Mouse (Mus musculus) limb, embryonic 14.5 days (tissue): ENCODE measurements around the gene Pald1. TPM values are rescaled to one million over a fixed set of nuclear protein-coding genes. Genes with fewer than 3 reads are reported as not detected.

Experiments
- ATAC-seq: fragments of 200-750 bp; cut with Nextera tagmentation; 2 replicates; pipeline ENCODE4 v1.8.0; 2017; ENCODE audit warnings: low read depth, moderate number of reproducible peaks, moderate TSS enrichment; ENCODE audit not compliant: low FRiP score
- DNase-seq: peaks from one replicate; pipeline ENCODE4 v3.0.0-alpha.2; 2015; ENCODE audit warnings: low spot score
- H3K27ac ChIP-seq: fragments of 300-500 bp; sonication (generic); replicated peaks from 2 replicates; pipeline ENCODE4 v1.5.1; 2014; ENCODE audit warnings: low read depth, mild to moderate bottlenecking, low read length, moderate library complexity, mixed read lengths
- H3K27me3 ChIP-seq: fragments of 300-500 bp; sonication (generic); 2 replicates; pipeline ENCODE4 v1.6.1; 2014; ENCODE audit warnings: low read length, mixed read lengths; ENCODE audit not compliant: control insufficient read depth, insufficient read depth
- H3K36me3 ChIP-seq: fragments of 300-500 bp; sonication (generic); 2 replicates; pipeline ENCODE4 v1.6.1; 2014; ENCODE audit warnings: mild to moderate bottlenecking, low read length, moderate library complexity, mixed read lengths; ENCODE audit not compliant: control insufficient read depth, insufficient read depth
- H3K4me1 ChIP-seq: fragments of 300-500 bp; sonication (generic); 2 replicates; pipeline ENCODE4 v1.6.1; 2014; ENCODE audit warnings: antibody characterized with exemption, low read length, mixed read lengths; ENCODE audit not compliant: control insufficient read depth, insufficient read depth
- H3K4me2 ChIP-seq: fragments of 300-500 bp; sonication (generic); replicated peaks from 2 replicates; pipeline ENCODE4 v1.6.1; 2014; ENCODE audit warnings: low read depth, mild to moderate bottlenecking, low read length, moderate library complexity; ENCODE audit not compliant: severe bottlenecking
- H3K4me3 ChIP-seq: fragments of 300-500 bp; sonication (generic); replicated peaks from 2 replicates; pipeline ENCODE4 v1.5.1; 2014; ENCODE audit warnings: low read length
- H3K9ac ChIP-seq: fragments of 300-500 bp; sonication (generic); 2 replicates; pipeline ENCODE4 v1.6.1; 2014; ENCODE audit warnings: mild to moderate bottlenecking, low read depth, low read length, moderate library complexity; ENCODE audit not compliant: severe bottlenecking
- H3K9me3 ChIP-seq: fragments of 300-500 bp; sonication (generic); 2 replicates; pipeline ENCODE4 v1.6.1; 2016; ENCODE audit warnings: low read length; ENCODE audit not compliant: control insufficient read depth
- POLR2A ChIP-seq: fragments of 200-500 bp; IDR thresholded peaks from 2 replicates; pipeline ENCODE4 v1.8.0; 2012; ENCODE audit warnings: inconsistent platforms, mild to moderate bottlenecking, moderate library complexity, borderline replicate concordance; ENCODE audit not compliant: insufficient read depth, insufficient read length; ENCODE audit errors: extremely low read depth
- WGBS: fragments of 180-500 bp; shearing (Covaris S2); extraction: QIAGEN DNeasy Blood & Tissue Kit; methylation state at CpG from one replicate; pipeline ENCODE4 v1.1.7; 2014; 5-methylcytosine and 5-hydroxymethylcytosine counted together
- polyA plus RNA-seq, 2 experiments: library from polyadenylated mRNA; depleted of rRNA in 1 of 2; stranded (reverse) in 1 of 2; unstranded in 1 of 2; fragments of >200 nt; fragmentation: Nextera tagmentation in 1 of 2; extraction: Ambion mirVana in 1 of 2; gene quantifications; 2 replicates each; pipeline versions ENCODE4 v1.2.1 to v1.2.3; 2012 to 2014

The Pald1 gene
- polyA plus RNA-seq, 2 experiments: 19.4 to 24.9 TPM

GRCm38 (mm10) chr10:61372585-61372923 is 10.8 kb downstream of the Pald1 start:
- WGBS: 76% methylated on average over 3 of the region's 4 CpGs
- DNase-seq: no peak
- H3K4me2 ChIP-seq: no peak overlapping the region

DNA sequence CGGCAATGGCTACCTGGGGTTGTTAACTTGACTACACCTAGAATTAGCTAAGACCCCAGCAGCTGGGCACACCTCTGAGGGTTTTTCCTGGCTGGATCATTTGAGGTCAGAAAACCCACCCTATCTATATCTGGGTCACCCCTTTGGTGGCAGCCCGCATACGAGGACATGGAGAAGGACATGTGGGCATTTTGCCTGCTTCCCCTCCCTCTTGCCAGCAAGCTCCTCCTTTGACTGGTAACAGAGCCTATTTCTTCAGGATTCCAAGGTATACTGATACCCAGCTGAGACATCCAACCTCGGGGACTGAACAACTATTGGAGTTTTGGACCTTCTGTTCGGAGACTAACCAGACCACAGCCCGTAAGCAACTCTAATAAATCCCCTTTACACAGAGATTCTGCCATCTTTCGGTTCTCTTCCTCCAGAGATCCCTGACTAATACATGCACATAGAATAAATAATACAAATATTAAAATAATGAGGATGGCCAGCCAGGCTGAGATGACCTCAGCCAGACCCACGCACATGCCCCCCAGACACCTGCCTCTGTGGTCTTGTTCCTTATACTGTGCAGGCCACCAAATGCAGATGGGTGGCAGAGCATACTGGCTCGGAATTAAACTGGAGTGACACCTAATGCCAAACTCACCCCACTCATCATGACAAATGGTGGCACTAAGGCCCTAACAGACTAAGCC is 11.3 kb downstream of the Pald1 start:
- Histone ChIP-seq H3K36me3 (no peaks in the 10 kb centered on the region), H3K9me3 (no peaks in the 10 kb centered on the region), H3K27me3 (no peaks in the 10 kb centered on the region), H3K4me2 (no peak overlapping the region), H3K9ac (no peak overlapping the region), H3K4me1 (peaks cover 16% of the 10 kb centered on the region), H3K4me3 (no peak overlapping the region), H3K27ac (no peak overlapping the region)
- WGBS: 79% methylated on average over 9 of the region's 9 CpGs
- no peak for TF ChIP-seq POLR2A
- ATAC-seq (no peak), DNase-seq (no peak)

More at GRCm38 (mm10) chr10:61372585-61372923, 10.8 kb downstream of the Pald1 start:
- Histone ChIP-seq H3K36me3 (no peaks in the 10 kb centered on the region), H3K4me1 (peaks cover 14% of the 10 kb centered on the region), H3K9ac (no peak overlapping the region), H3K9me3 (no peaks in the 10 kb centered on the region), H3K27ac (no peak overlapping the region), H3K27me3 (no peaks in the 10 kb centered on the region), H3K4me3 (no peak overlapping the region)
- TF ChIP-seq POLR2A: no peak
- ATAC-seq: no peak

- WGBS: 22% methylated on average over 18 of the region's 18 CpGs
- no peaks in the 10 kb centered on the region for H3K27me3 ChIP-seq
- peak overlapping the region; percentile 48; the same call in 1 of the 2 replicates for H3K27ac ChIP-seq
- H3K36me3 ChIP-seq: no peaks in the 10 kb centered on the region
- no peak overlapping the region for H3K4me3 ChIP-seq
- no peak overlapping the region for H3K9ac ChIP-seq
- ATAC-seq (peak; percentile 19), DNase-seq (peak; percentile 30)
- H3K4me1 ChIP-seq: peaks cover 17% of the 10 kb centered on the region
- H3K9me3 ChIP-seq: no peaks in the 10 kb centered on the region
- no peak overlapping the region for H3K4me2 ChIP-seq
- no peak for TF ChIP-seq POLR2A
Observed at GRCm38 (mm10) chr10:61370273-61370979, 12.9 kb downstream of the Pald1 start.

- Histone ChIP-seq H3K4me2 (no peak overlapping the region), H3K27ac (peak overlapping the region; percentile 48; the same call in 1 of the 2 replicates), H3K36me3 (no peaks in the 10 kb centered on the region), H3K27me3 (no peaks in the 10 kb centered on the region), H3K4me1 (peaks cover 17% of the 10 kb centered on the region), H3K9me3 (no peaks in the 10 kb centered on the region), H3K4me3 (no peak overlapping the region), H3K9ac (no peak overlapping the region)
- TF ChIP-seq POLR2A: no peak
- ATAC-seq: no peak; the same call in 1 of the 2 replicates
- DNase-seq: no peak
- 41% methylated on average over 5 of the region's 5 CpGs for WGBS
Observed at GRCm38 (mm10) chr10:61369755-61370154, 13.6 kb downstream of the Pald1 start.

- WGBS: 77% methylated on average over 1 of the region's 1 CpGs
- no peak for DNase-seq
- no peak for TF ChIP-seq POLR2A
- no peak overlapping the region for H3K27ac ChIP-seq
- no peak overlapping the region for H3K4me3 ChIP-seq
- no peak for ATAC-seq
- H3K4me2 ChIP-seq: no peak overlapping the region
- no peaks in the 10 kb centered on the region for H3K36me3 ChIP-seq
- H3K9ac ChIP-seq: no peak overlapping the region
- no peaks in the 10 kb centered on the region for H3K27me3 ChIP-seq
- peaks cover 17% of the 10 kb centered on the region for H3K4me1 ChIP-seq
- no peaks in the 10 kb centered on the region for H3K9me3 ChIP-seq
Observed at GRCm38 (mm10) chr10:61365902-61366301, 17.4 kb downstream of the Pald1 start.
